Mouse (Mus musculus) embryo, embryonic 11 days (tissue): Measurements from ENCODE around the gene Epc2.

ENCODE experiments used
- DNase-seq: peaks from one replicate; pipeline ENCODE4 v3.0.0-alpha.2; 2015

The Epc2 gene

DNA sequence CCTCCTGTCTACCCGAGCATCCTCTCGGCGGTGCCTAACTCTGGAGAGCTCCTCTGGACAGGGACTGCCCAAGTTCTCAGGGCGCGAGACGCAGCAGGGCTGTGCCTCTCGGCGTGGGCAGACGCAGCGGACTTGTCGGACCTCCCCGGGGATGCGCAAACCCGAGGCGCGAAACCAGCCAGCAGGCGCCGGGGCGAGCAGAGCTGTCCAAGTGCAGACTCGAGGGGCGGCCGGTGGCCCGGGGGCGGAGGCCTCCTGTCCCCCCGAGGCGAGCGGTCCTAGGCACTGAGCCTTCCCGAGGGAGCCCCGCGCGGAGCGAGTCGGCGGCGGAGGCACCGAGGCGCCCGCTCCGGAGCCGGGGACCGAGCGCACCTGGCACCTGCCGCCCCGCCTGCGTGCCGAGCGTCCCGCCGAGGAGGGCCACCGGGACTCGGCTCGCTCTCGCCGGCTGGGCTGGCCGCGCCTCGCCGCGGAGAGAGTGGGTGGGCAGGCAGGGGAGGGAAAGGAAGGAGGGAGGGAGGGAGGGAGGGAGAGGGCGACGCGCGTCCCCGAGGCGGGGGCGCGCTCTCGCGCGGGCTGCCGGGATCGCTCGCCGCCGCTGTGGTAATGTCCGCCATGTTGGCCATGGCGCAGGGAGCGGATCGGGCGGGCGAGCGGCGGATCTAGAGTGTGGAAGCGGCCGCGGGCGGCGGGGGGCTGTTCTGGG, at the start of gene Epc2:
Gene Epc2 (plus strand): TSS at position 556 of the 706 bp plus-strand sequence.
- DNase-seq: peak; percentile 90

- DNase-seq: no peak
Measured at GRCm38 (mm10) chr2:49405954-49406353, 45.3 kb upstream of the Epc2 start.

GRCm38 (mm10) chr2:49411685-49412084, 39.6 kb upstream of the Epc2 start:
- no peak for DNase-seq

- no peak for DNase-seq
Measured at GRCm38 (mm10) chr2:49412576-49412975, 38.7 kb upstream of the Epc2 start.

DNA sequence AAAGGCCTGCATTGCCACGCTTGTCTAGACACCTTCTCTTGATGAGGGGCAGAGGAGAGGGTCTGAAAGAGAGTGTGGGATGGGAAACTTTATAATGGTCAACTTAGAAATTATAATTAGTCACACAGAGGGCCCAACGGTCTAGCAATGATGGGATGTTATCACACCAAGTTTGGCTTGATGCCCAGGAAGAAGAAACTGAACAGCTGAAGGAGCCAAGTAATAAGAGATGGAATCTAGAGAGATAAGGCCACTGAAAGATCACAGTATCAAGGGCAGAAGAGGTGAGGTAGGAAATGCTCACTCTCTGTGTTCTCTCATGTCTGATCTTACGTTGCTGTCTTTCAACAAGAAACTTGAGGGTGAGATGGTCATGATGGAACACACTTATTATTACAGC, 35.4 kb upstream of the Epc2 start:
- DNase-seq: no peak

DNA sequence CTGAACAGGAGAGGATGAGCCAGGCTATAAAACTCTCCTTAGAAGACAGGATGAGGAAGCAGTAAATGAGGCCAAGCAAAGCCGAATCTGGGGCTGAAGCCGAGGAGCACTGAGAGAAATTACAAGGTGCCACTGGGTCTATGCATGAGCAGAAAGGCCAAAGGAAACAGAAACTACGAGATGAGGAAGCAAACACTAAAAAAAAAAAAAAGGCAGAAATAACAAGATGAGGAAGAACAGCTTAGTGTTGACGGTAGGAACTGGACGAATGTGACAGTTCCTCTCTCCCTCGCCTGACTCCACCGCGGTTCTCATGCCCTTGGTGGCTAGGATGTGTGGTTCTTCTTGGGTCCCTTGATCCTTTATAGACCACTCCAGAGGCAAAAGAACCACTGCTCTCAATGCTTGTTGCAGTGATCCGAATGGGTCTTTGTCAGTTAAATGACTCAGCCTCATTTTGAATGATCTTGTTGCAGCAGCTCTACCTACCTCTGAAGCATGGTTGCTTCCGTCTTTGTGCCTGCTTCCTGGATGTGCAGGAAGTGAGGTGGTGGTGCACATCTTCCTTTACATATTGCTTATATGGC, 34.2 kb upstream of the Epc2 start:
- DNase-seq: no peak

GRCm38 (mm10) chr2:49420396-49420795, 30.9 kb upstream of the Epc2 start:
- no peak for DNase-seq

- DNase-seq: no peak
Measured at GRCm38 (mm10) chr2:49423857-49424256, 27.4 kb upstream of the Epc2 start.

GRCm38 (mm10) chr2:49424788-49425187, 26.5 kb upstream of the Epc2 start:
- no peak for DNase-seq

- no peak for DNase-seq
Measured at GRCm38 (mm10) chr2:49426175-49426574, 25.1 kb upstream of the Epc2 start.

DNA sequence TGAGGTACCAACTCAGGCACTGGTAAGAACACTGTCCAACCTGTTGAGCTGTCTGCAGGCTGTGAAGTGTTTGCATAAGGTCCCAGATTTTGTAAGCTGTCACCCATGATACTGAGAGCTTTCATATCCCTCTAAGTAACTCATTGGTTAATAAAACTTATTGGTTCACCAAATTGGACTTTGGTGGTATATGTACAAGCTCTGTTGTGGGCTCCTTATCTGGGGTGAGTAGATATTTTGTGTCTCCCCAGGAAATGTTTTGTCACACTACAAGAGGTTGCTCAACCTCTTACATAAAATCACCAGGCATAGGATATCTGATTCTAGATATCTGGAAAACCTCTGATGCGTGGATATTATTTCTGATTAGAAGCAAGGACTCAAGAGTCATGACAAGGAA, 20.3 kb upstream of the Epc2 start:
- no peak for DNase-seq

- no peak for DNase-seq
Measured at GRCm38 (mm10) chr2:49433211-49433610, 18.1 kb upstream of the Epc2 start.

DNA sequence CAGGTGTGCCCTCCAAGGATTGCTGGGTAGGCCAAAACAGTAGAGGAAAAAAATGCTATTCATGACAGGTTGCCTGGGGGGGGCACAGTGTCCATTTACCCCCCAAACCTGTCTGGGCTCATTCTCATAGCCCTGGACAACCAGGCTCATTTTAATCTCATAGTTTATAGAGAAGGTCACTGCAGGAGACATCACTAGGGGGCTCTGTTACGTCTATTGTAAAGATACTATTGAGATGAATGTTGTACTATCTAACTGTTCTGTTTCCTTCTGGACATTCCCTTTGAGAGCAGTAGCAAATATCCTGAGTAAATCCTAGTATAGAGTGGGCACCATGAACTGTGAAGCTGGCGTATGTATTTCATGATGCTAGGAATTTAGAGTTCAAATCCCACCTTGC, 5.0 kb upstream of the Epc2 start:
- no peak for DNase-seq

- peak; percentile 50 for DNase-seq
Measured at GRCm38 (mm10) chr2:49447586-49448475, 3.5 kb upstream of the Epc2 start.

DNA sequence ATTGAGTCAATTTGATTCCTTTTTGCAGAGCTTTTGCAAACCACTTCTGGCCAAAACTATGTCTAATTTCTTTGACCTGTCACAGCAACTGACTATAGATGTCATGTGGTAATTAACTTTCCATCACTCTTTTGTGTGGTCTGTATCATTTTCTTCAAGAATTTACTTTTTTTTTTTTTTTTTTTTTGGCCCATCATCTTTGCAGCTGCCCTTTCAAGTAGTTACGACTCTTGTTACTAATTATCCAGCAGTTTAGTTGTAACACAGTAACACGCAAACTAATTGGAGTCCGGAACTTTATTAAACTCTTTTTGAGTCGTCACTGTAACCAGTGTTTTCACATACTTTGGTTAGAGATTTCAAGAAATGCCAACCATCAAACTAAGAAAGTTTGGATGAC, 819 bp upstream of the Epc2 start:
- DNase-seq: no peak

GRCm38 (mm10) chr2:49451637-49452211, 438 bp downstream of the Epc2 start:
- peak; percentile 96 for DNase-seq

GRCm38 (mm10) chr2:49452451-49453081, 1.3 kb downstream of the Epc2 start:
- peak; percentile 85 for DNase-seq

GRCm38 (mm10) chr2:49457797-49458196, 6.5 kb downstream of the Epc2 start:
- no peak for DNase-seq

DNA sequence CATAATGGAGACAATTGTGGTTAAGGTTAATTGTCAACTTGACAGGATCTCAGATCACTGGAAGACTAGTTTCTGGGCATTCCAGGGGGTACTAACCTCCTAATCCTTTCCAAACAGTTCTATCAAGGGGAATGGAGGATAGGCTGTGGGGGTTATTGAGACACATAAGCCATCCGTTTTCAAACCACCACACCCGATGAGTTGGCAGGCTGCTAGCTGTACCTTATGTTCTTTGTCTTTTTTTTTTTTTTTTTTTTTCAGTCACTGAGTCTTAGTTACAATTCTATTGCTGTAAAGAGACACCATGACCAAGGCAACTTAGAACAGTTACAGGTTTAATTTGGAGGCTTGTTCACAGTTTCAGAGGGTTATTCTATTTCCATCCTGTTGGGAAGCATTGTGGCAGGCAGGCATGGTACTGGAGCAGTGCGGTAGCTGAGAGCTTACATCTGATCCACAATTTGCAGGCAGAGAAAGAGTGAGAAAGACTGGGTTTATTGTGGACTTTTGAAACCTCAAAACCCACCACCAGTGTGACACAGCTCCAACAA, 14.5 kb downstream of the Epc2 start:
- DNase-seq: no peak

DNA sequence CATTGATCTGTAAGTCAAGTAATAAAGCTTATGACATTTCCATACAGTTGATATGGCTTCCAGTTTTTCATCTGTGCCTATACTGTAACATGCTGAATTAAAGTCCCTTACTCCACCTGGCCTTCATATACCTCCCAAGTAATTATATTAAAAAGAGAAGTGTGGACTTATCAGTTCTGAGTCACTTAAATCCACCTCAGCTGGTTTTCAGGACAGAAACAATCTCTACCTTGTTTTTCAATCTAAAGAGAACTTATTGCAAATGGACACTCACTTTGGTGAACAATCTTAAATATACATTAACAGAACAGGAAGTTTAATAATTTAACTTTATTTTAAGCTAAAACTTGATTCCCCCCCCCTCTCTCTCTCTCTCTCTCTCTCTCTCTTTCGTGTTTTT, 15.8 kb downstream of the Epc2 start:
- DNase-seq: no peak

DNA sequence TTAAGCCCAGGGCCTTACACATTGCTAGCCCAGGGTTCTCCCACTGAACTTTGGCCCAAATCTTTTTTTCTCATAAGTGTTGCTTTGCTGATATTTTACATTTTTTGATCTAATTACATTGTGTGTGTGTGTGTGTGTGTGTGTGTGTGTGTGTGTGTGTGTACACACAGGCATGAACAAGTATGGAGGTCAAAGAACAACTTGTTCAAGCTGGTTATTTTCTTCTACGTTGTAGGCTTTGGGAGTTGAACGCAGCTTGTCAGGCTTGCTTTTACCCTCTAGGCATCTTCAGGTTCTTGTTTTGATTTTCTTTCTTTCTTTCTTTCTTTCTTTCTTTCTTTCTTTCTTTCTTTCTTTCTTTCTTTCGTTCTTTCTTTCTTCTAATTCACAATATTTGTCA, 19.9 kb downstream of the Epc2 start:
- DNase-seq: no peak

GRCm38 (mm10) chr2:49471641-49472355, 20.5 kb downstream of the Epc2 start:
- DNase-seq: no peak
